Mouse (Mus musculus) megakaryocyte, embryonic 14.5 days (primary cell): ENCODE results near the gene Abca7. TPM values are rescaled to one million over a fixed set of nuclear protein-coding genes. Genes with fewer than 3 reads are reported as not detected.

Experiments used
- H3K27me3 ChIP-seq: replicated peaks from 2 replicates; pipeline ENCODE3; 2012; ENCODE audit warnings: inconsistent platforms
- H3K36me3 ChIP-seq: replicated peaks from 2 replicates; pipeline ENCODE3; 2012; ENCODE audit warnings: low read length, inconsistent platforms, mixed read lengths
- H3K4me1 ChIP-seq: 2 replicates; pipeline ENCODE4 v1.6.1; 2012; ENCODE audit warnings: inconsistent platforms
- H3K4me3 ChIP-seq: replicated peaks from 2 replicates; pipeline ENCODE3; 2012; ENCODE audit warnings: moderate library complexity, mild to moderate bottlenecking, inconsistent platforms
- H3K9me3 ChIP-seq: 2 replicates; pipeline ENCODE4 v1.6.1; 2012; ENCODE audit warnings: inconsistent platforms
- FLI1 ChIP-seq: IDR thresholded peaks from 2 replicates; pipeline ENCODE4 v1.6.1; 2012; ENCODE audit warnings: low read length, inconsistent platforms, mixed read lengths
- GATA1 ChIP-seq: IDR thresholded peaks from 3 replicates; pipeline ENCODE4 v1.6.1; 2012; ENCODE audit warnings: mixed read lengths, low read length, inconsistent platforms, borderline replicate concordance
- polyA plus RNA-seq: library from polyadenylated mRNA; stranded (reverse); fragments of >175 nt; gene quantifications from 2 replicates; pipeline ENCODE4 v1.2.3, GENCODE M21; 2012; ENCODE audit warnings: low replicate concordance; ENCODE audit not compliant: insufficient read depth

Gene Abca7
- polyA plus RNA-seq, 1 experiment: 47.4 TPM

DNA sequence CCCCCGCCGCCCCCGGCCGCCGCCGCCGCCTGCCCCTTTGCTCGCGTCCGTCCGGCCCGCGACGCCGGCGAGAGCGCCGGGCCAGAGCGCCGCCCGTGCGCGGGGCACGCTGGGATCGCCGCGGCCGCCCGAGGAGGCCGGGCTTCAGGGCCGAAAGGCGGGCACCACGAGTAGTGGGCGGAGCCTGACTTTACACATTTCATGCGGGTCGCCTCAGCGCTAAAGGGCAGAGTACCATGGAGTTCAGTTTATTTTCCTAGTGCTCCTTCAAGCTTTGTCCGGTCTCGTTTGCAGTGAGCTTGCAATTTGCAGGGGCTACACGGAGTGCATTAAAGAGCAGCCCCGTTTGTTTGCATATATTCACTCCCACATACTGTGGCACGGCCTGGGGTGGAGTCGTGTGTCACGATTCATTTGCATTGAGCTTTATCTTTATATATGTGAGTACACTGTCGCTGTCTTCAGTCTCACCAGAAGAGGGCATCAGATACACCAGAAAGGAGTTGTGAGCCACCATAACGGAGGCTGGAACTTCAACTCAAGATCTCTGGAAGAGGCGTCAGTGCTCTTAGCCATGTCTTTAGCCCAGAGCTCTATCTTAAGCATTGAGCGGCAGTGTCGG lies 12.0 kb upstream of the Abca7 start, which contains the start of gene Tmem259:
Gene Tmem259 (minus strand): TSS at position 136 of the 622 bp plus-strand sequence.
- TF ChIP-seq GATA1 (no peak), FLI1 (no peak)
- Histone ChIP-seq H3K9me3 (no peaks in the 10 kb centered on the region), H3K4me1 (peaks cover 84% of the 10 kb centered on the region), H3K4me3 (peak within 1 kb of the TSS; percentile 97), H3K27me3 (no peaks in the 10 kb centered on the region), H3K36me3 (peaks cover 38% of the 10 kb centered on the region)

DNA sequence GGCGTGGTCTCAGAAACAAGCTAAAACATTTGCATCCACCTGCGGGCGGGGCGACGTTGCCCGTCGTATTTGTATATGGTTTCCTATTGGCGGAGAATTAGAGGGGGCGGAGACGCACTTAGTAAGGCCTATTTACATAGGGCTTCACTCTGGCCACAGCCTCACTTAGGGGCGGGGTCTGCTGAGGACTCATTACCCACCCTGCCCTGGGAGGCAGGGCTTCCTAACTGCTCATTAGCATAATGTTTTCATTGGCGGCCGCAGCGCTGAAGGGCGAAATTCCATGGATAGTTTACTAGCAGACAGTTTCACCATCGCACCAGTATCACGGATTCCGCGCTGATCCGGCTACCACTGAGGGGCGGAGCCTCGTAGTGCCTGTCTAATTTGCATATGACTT lies 11.4 kb upstream of the Abca7 start:
- no peaks in the 10 kb centered on the region for H3K9me3 ChIP-seq
- no peak for TF ChIP-seq GATA1
- TF ChIP-seq FLI1: no peak
- H3K36me3 ChIP-seq: peaks cover 38% of the 10 kb centered on the region
- peaks cover 84% of the 10 kb centered on the region for H3K4me1 ChIP-seq
- H3K4me3 ChIP-seq: peak overlapping the region; percentile 97
- no peaks in the 10 kb centered on the region for H3K27me3 ChIP-seq

DNA sequence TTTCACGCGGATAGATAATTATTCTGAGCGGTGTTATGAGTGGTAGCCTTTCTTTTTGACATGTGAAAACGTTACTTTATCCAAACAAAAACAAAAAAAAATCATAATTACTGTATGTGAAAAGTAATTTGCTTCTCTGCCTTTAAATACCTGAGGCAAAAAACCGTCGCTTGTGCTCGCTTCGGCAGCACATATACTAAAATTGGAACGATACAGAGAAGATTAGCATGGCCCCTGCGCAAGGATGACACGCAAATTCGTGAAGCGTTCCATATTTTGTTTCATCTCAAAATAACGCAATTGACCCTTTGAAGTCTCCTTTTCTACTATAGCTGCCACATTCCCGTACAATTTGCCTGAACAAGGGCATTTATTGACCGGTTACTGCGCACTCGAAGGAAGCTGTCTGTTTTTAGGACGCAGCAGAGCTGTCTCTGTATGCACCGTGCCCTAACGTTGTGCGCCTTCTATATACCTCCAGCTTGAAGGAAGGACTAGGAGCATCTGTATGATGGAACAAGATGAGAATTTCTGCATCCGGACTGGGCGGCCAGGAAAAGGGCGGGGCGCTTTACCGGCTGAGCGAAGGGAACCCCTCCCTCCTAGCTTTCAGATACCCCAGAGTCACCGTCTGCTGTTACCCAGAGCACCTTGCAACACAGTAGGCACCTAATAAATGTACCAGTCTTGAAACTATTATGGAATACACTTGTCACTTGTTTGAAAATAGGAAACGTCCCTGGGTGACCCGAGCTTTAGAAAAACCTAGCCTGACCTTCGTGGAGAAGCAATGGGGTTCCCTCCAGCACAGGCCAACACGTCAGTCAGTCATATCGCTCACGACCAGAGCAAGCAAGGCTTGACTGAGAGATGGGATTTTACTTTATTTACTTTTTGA lies 10.7 kb upstream of the Abca7 start:
- Histone ChIP-seq H3K4me1 (peaks cover 81% of the 10 kb centered on the region), H3K27me3 (no peaks in the 10 kb centered on the region), H3K4me3 (peak overlapping the region; percentile 97), H3K36me3 (peaks cover 35% of the 10 kb centered on the region), H3K9me3 (no peaks in the 10 kb centered on the region)
- TF ChIP-seq FLI1: no peak
- TF ChIP-seq GATA1: no peak

DNA sequence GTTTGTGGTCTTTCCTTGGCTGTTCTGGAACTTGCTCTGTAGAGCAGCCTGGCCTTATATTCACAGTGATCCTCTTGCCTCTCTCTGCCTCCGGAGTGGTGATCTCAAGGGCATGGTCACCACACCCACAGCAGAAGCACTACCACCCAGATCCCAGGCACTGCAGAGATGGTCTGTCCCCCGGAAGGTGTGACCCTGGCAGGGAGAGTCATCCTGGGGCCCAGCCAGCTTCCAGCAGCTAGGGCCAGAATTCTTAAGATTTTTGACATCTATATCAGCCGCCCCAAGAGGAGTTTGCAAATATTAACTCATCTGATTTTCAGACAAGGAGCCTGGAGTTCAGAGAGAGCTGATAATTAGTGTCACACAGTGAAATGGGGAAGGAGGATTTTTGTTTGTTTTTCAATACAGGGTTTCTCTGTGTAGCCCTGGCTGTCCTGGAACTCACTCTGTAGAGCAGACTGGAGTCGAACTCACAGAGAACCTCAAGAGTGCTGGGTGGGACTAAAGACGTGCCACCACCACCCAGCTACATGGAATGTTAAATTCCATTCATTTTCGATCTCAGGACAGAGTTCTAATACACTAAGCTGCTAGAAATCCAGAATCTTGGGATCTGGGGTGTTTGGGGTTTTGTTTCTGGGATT lies 9.9 kb upstream of the Abca7 start:
- TF ChIP-seq GATA1 (no peak), FLI1 (no peak)
- Histone ChIP-seq H3K4me3 (peak overlapping the region; percentile 97), H3K9me3 (peaks cover 5% of the 10 kb centered on the region; the same call in 1 of the 2 replicates), H3K27me3 (no peaks in the 10 kb centered on the region), H3K4me1 (peaks cover 81% of the 10 kb centered on the region), H3K36me3 (peaks cover 35% of the 10 kb centered on the region)

DNA sequence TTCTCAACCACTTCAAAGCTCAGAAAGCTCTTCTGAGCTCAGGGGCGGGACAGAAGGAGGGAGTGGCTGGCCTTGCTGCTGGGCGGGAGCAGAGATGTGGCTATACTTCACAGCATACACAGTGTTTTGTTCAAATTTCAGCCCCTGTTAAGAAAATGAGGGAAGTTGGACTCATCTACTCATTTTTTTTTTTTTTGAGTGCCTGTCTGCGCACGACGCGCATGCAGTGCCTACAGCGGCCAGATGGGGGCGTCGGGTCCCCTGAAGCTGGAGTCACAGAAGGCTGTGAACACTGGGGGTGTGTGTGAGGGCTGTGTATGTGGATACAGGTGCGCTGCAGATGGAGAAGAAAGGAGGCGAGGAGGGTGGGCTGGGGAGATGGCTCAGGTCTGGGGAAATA lies 9.3 kb upstream of the Abca7 start:
- Histone ChIP-seq H3K4me3 (peak overlapping the region; percentile 88), H3K9me3 (peaks cover 8% of the 10 kb centered on the region), H3K4me1 (peaks cover 81% of the 10 kb centered on the region), H3K36me3 (peaks cover 36% of the 10 kb centered on the region), H3K27me3 (no peaks in the 10 kb centered on the region)
- TF ChIP-seq FLI1 (no peak), GATA1 (no peak)

DNA sequence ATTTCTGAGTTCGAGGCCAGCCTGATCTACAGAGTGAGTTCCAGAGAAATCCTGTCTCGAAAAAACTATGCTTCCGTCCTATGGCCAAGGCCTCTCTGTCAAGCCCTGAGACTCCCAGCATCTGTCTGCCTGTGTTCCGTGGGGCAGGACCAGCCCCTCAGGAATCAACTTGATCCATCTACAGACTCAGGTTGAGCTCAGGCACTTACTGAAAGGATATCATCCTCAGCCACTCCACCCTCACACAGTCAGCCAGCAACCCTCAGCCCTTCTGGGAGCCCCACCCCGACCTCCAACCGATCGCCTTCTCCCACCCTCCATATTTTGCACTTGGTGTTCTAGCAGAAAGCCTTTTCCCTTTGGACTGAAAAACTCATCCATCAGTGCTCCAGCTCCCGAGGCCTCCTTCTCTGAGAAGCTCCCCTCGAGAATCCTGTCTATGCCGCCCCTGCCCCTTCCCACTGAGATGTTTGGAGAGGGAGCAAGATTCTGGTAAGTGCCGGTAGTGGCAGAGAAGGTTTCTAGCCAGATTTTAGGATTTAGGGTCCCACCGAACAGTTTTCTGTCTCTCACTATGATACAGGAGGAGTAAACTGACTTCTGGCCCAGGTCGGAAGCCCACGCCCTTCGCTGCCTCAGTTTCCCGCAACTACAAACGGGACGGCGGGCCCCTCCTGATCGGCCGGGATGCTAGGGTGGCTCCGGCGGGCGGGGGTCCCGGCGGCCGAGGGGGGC lies 8.4 kb upstream of the Abca7 start:
- Histone ChIP-seq H3K4me3 (peak overlapping the region; percentile 96), H3K4me1 (peaks cover 79% of the 10 kb centered on the region), H3K27me3 (no peaks in the 10 kb centered on the region), H3K36me3 (peaks cover 39% of the 10 kb centered on the region), H3K9me3 (peaks cover 15% of the 10 kb centered on the region)
- no peak for TF ChIP-seq GATA1
- no peak for TF ChIP-seq FLI1

DNA sequence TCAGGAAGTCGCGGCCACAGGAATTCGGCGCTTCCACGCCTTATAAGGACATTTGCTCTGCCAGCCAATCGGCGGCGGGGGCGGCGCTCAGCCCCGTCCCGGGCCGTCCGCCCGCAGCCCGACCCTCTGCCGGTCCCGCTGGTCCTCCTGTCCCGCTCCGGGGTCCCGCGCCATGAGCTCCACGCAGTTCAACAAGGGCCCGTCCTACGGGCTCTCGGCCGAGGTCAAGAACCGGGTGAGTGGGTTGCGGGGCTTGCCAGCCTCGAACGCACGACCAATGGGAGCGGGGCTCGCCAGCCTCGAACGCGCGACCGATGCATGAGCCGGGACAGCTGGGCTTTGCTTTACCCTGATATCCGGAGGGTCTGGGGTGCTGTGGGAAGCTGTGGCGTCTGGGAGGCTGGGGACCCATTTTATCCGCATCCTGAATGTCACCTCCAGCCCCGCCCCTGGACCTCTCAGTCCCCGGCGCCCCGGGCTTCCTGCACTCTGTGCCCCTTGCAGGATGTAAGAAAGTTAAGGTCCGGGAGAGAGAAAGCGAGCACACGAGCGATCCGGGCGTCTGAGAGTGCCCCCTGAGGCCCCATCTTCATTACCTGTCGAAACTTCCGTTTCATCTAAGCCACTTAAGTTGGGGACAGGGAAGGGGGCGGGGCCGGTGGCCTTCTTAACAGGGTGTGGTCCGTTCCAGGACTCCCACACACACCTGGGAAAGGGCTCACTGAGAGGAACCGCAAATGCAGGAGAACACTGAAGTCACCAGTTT lies 7.6 kb upstream of the Abca7 start, which contains the start of gene Cnn2:
Gene Cnn2 (plus strand): TSS at position 79 of the 766 bp plus-strand sequence.
- Histone ChIP-seq H3K36me3 (peaks cover 45% of the 10 kb centered on the region), H3K4me3 (peak within 1 kb of the TSS; percentile 96), H3K4me1 (peaks cover 79% of the 10 kb centered on the region), H3K9me3 (peaks cover 15% of the 10 kb centered on the region), H3K27me3 (no peaks in the 10 kb centered on the region)
- no peak for TF ChIP-seq GATA1
- no peak for TF ChIP-seq FLI1

DNA sequence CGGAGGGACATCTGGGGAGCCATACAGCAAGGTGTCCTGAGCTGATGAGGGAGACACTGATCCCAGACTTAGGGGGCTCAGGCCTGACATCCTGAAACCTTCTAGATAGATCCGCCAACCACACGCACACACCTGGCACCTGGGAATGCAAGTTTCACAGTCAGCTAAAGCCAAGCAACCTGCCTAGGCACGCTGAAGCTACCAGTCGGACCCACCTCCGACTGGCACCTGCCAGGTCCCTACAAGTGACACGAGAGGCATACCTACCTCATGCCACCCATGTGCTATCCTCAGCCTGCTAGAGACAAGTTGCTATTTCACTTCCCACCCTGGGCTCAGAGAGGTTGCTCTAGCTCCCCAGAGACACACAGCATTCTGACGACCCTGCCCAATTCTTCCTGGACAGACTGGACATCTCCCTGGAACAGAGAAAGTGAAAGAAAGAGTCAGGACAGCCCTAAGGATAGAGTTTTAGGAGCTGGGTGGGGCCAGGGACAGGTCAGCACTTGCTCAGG lies 7.0 kb upstream of the Abca7 start:
- H3K36me3 ChIP-seq: peaks cover 51% of the 10 kb centered on the region
- peaks cover 84% of the 10 kb centered on the region for H3K4me1 ChIP-seq
- peaks cover 15% of the 10 kb centered on the region for H3K9me3 ChIP-seq
- no peaks in the 10 kb centered on the region for H3K27me3 ChIP-seq
- H3K4me3 ChIP-seq: peak overlapping the region; percentile 96
- TF ChIP-seq FLI1 (no peak), GATA1 (no peak)

DNA sequence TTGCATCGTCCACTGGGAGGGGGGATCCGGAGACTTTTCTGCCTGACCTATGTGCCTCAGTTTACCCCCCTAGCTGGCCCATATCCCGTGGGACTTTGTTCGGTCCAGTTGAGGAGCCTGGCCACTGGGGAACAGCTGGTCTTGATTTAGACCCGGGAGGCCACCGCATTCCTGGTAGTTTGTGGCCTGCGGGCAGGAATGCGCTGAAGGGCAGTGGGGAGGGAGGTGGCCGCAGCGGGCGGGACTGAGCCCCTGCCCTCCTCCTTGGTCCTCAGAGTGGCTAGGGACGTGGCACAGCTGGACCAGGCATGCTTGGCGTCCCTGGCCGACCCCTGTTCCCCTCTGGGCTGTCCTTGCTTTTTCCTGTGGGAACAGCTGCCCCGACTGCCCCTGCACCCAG lies 6.4 kb upstream of the Abca7 start:
- Histone ChIP-seq H3K9me3 (peaks cover 15% of the 10 kb centered on the region), H3K36me3 (peaks cover 56% of the 10 kb centered on the region), H3K4me1 (peaks cover 90% of the 10 kb centered on the region), H3K4me3 (peak overlapping the region; percentile 96), H3K27me3 (no peaks in the 10 kb centered on the region)
- TF ChIP-seq GATA1 (no peak), FLI1 (no peak)
